Mouse (Mus musculus) kidney, postnatal 0 days (tissue): ENCODE data around the gene Dnase1l2. TPM values are rescaled to one million over a fixed set of nuclear protein-coding genes. Genes with fewer than 3 reads are reported as not detected.

Source experiments
- ATAC-seq: fragments of 200-750 bp; cut with Nextera tagmentation; replicated peaks from 2 replicates; pipeline ENCODE4 v1.8.0; 2017; ENCODE audit warnings: low read depth, moderate number of reproducible peaks, moderate TSS enrichment, moderate library complexity; ENCODE audit not compliant: low FRiP score
- DNase-seq: peaks from one replicate; pipeline ENCODE4 v3.0.0-alpha.2; 2016; ENCODE audit warnings: low spot score
- H3K27ac ChIP-seq: fragments of 300-500 bp; sonication (generic); 2 replicates; pipeline ENCODE4 v1.5.1; 2014; ENCODE audit warnings: mild to moderate bottlenecking
- H3K27me3 ChIP-seq: fragments of 300-500 bp; sonication (generic); 2 replicates; pipeline ENCODE4 v1.6.1; 2014; ENCODE audit warnings: low read length, mixed read lengths; ENCODE audit not compliant: insufficient read depth
- H3K36me3 ChIP-seq: fragments of 300-500 bp; sonication (generic); 2 replicates; pipeline ENCODE4 v1.6.1; 2014; ENCODE audit warnings: low read length, mixed read lengths; ENCODE audit not compliant: insufficient read depth
- H3K4me1 ChIP-seq: fragments of 300-500 bp; sonication (generic); replicated peaks from 2 replicates; pipeline ENCODE4 v1.6.1; 2014; ENCODE audit warnings: antibody characterized with exemption, low read length, mixed read lengths; ENCODE audit not compliant: insufficient read depth
- H3K4me2 ChIP-seq: fragments of 300-500 bp; sonication (generic); 2 replicates; pipeline ENCODE4 v1.6.1; 2014; ENCODE audit warnings: mild to moderate bottlenecking, low read length, moderate library complexity, mixed read lengths
- H3K4me3 ChIP-seq: fragments of 300-500 bp; sonication (generic); replicated peaks from 2 replicates; pipeline ENCODE4 v1.5.1; 2014; ENCODE audit warnings: low read depth, low read length
- H3K9ac ChIP-seq: fragments of 300-500 bp; sonication (generic); 2 replicates; pipeline ENCODE4 v1.6.1; 2014; ENCODE audit warnings: low read depth, low read length
- H3K9me3 ChIP-seq: fragments of 300-500 bp; sonication (generic); replicated peaks from 2 replicates; pipeline ENCODE4 v1.6.1; 2016; ENCODE audit warnings: low read length, inconsistent platforms, mixed read lengths
- CTCF ChIP-seq: IDR thresholded peaks from 2 replicates; pipeline ENCODE4 v1.5.1; 2016; ENCODE audit warnings: antibody characterized with exemption, low read depth, mild to moderate bottlenecking, moderate library complexity
- WGBS: fragments of 180-500 bp; shearing (Covaris S2); extraction: QIAGEN DNeasy Blood & Tissue Kit; methylation state at CpG from one replicate; pipeline ENCODE4 v1.1.7; 2014; 5-methylcytosine and 5-hydroxymethylcytosine counted together
- polyA plus RNA-seq: library from polyadenylated mRNA; unstranded; fragments of >200 nt; fragmentation: Nextera tagmentation; extraction: Ambion mirVana; gene quantifications from 2 replicates; pipeline ENCODE4 v1.2.1, GENCODE M21; 2015

The Dnase1l2 gene
- polyA plus RNA-seq, 1 experiment from 2014 or later = 3.8 TPM

GRCm38 (mm10) chr17:24473612-24474275 is 30.8 kb upstream of the Dnase1l2 start, which contains the start of gene Bricd5:
Gene Bricd5, plus strand, starts transcription at chr17:24473884.
- no peaks in the 10 kb centered on the region for H3K9me3 ChIP-seq
- WGBS = 55% methylated on average over 6 of the region's 6 CpGs
- no peak within 1 kb of the TSS for H3K4me3 ChIP-seq
- no peaks in the 10 kb centered on the region for H3K27me3 ChIP-seq
- 0 out of 2 replicates have a peak within 1 kb of the TSS, but pooled peaks have one; percentile 95 for H3K4me2 ChIP-seq
- H3K36me3 ChIP-seq = peaks cover 29% of the 10 kb centered on the region
- H3K4me1 ChIP-seq = peaks cover 31% of the 10 kb centered on the region
- ATAC-seq (no peak), DNase-seq (peak; percentile 73)
- peak within 1 kb of the TSS; percentile 68 for H3K27ac ChIP-seq
- TF ChIP-seq CTCF = no peak
- no peak within 1 kb of the TSS for H3K9ac ChIP-seq

DNA sequence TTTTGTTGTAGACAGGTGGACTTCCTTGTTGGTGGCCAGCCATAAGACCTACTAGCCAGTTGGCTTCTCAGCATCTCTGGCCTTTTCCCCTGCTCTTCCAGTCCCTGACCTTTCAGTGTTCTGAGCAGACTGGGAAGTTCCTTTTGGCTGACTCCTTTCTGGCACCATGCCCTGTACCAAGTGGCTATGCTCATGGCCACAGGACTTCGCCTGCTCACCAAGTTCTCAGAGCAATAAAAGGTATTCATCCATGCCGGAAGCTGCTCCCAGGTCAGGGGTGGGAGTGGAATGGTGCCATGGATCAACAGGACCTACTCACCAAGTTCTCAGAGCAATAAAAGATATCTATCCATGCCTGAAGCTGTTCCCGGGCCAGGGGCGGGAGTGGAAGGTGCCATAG is 29.6 kb upstream of the Dnase1l2 start:
- Histone ChIP-seq H3K27me3 (no peaks in the 10 kb centered on the region), H3K4me3 (no peak overlapping the region), H3K9me3 (no peaks in the 10 kb centered on the region), H3K4me2 (peak overlapping the region; percentile 95), H3K27ac (peak overlapping the region; percentile 68), H3K9ac (no peak overlapping the region), H3K36me3 (peaks cover 29% of the 10 kb centered on the region), H3K4me1 (peaks cover 24% of the 10 kb centered on the region)
- peak; percentile 89 for DNase-seq
- no peak for TF ChIP-seq CTCF
- peak; percentile 47 for ATAC-seq
- WGBS = 30% methylated on average over 4 of the region's 4 CpGs

GRCm38 (mm10) chr17:24470701-24471527 is 28.0 kb upstream of the Dnase1l2 start:
- Histone ChIP-seq H3K9ac (peak overlapping the region; percentile 82), H3K27me3 (no peaks in the 10 kb centered on the region), H3K4me2 (peak overlapping the region; percentile 95), H3K9me3 (no peaks in the 10 kb centered on the region), H3K4me3 (peak overlapping the region; percentile 70), H3K27ac (peak overlapping the region; percentile 81), H3K36me3 (peaks cover 16% of the 10 kb centered on the region), H3K4me1 (peaks cover 24% of the 10 kb centered on the region)
- TF ChIP-seq CTCF = no peak
- ATAC-seq = peak; percentile 15; the same call in 1 of the 2 replicates
- WGBS = under 1% methylated on average over 66 of the region's 68 CpGs
- peak; percentile 8 for DNase-seq

GRCm38 (mm10) chr17:24469910-24470602 is 27.2 kb upstream of the Dnase1l2 start, which contains the start of the genes E4f1 and Pgp:
Gene E4f1, minus strand, starts transcription at chr17:24470313.
Gene Pgp, plus strand, starts transcription at chr17:24470392.
- WGBS = under 1% methylated on average over 62 of the region's 75 CpGs
- Histone ChIP-seq H3K27ac (peak within 1 kb of the TSS; percentile 81), H3K9ac (peak within 1 kb of the TSS; percentile 82), H3K27me3 (no peaks in the 10 kb centered on the region), H3K36me3 (peaks cover 7% of the 10 kb centered on the region; the same call in 1 of the 2 replicates), H3K4me2 (peak within 1 kb of the TSS; percentile 95), H3K9me3 (no peaks in the 10 kb centered on the region), H3K4me1 (peaks cover 24% of the 10 kb centered on the region), H3K4me3 (peak within 1 kb of the TSS; percentile 70)
- DNase-seq = peak; percentile 98
- no peak for TF ChIP-seq CTCF
- peak; percentile 95 for ATAC-seq

DNA sequence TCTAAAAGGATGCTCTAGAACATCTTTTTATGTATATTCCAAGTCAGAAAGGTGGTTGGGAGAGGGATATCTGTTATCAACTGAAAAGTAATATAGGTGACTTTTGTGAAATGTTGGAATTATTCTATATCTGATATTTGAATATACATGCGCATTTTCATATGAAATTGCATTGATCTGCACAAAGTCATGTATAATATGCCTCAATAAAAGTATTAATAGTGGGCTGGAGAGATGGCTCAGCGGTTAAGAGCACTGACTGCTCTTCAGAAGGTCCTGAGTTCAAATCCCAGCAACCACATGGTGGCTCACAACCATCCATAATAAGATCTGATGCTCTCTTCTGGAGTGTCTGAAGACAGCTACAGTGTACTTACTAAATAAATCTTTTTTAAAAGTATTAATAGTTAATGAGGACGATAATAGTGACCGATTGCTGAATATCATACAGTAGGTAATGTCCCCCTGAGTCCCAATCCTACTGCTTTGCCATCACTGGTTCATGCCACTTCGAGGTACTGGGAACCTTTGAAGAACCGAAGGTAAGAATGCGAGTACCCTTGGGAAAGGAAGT is 26.5 kb upstream of the Dnase1l2 start:
- H3K4me1 ChIP-seq = peaks cover 24% of the 10 kb centered on the region
- 18% methylated on average over 7 of the region's 7 CpGs for WGBS
- DNase-seq = no peak
- ATAC-seq = no peak
- TF ChIP-seq CTCF = no peak
- H3K36me3 ChIP-seq = 0 out of 2 replicates have a peak, but pooled peaks cover 3% of the 10 kb centered on the region
- H3K9ac ChIP-seq = peak overlapping the region; percentile 82; the same call in 1 of the 2 replicates
- H3K4me2 ChIP-seq = peak overlapping the region; percentile 95
- peak overlapping the region; percentile 81 for H3K27ac ChIP-seq
- H3K9me3 ChIP-seq = no peaks in the 10 kb centered on the region
- H3K4me3 ChIP-seq = peak overlapping the region; percentile 70
- no peaks in the 10 kb centered on the region for H3K27me3 ChIP-seq
